In the genomic region with DNA sequence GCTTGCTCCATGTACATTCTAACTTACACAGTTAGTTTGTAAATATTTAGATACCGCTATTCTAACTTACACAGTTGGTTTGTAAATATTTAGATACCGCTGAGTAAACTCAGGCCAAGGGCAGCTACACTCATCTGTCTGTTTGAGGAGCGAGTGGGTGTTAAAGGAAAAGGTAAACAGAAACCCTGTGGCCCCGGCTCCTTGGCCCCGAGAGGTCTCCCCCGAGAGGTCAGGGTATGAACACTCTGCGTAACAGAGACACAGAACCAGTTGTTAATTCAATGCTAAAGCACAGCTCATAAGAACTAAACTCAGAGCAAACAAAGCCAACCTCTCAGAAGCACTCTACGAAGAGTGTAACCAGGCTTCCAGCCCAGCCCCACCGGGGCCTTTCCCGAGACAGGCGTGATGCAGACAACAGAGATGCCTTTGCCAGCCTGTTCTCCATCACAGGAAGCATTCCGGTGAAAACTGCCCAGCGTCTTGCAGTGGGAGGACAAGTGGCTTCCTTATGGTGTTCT, we compare ENCODE assay signal across 29 mouse cellular contexts. TPM values are rescaled to one million over a fixed set of nuclear protein-coding genes. Genes with fewer than 3 reads are reported as not detected.
DNase-seq lines count a peak whose midpoint lies in the region; ATAC-seq and TF ChIP-seq lines count a peak whose summit lies in the region.
"Had no signal": no experiment of that assay in that cellular context is flagged by ENCODE, and none has a peak within 500 bp of the region (broad histone marks: within the 10 kb centered on the region; RNA-seq: fewer than 3 reads in every experiment).

No protein-coding gene starts in this region.

- no peaks in the 10 kb centered on the region for H3K27me3 ChIP-seq in intestine, embryonic 14.5 days (replicated peaks; ENCODE audit: control insufficient read depth, insufficient read depth, low read length)
- H3K27me3 ChIP-seq in intestine, postnatal 0 days (replicated peaks; ENCODE audit: control insufficient read depth, insufficient read depth, low read length) = no peaks in the 10 kb centered on the region
- no peaks in the 10 kb centered on the region for H3K27me3 ChIP-seq in limb, embryonic 10.5 days (ENCODE audit: low read depth, poor library complexity, severe bottlenecking)
- no peaks in the 10 kb centered on the region for H3K27me3 ChIP-seq in stomach, embryonic 14.5 days (ENCODE audit: control insufficient read depth, insufficient read depth, low read length)
- H3K27me3 ChIP-seq in kidney, embryonic 14.5 days (ENCODE audit: control insufficient read depth, insufficient read depth, low read length) = no peaks in the 10 kb centered on the region
- H3K27me3 ChIP-seq in hindbrain, embryonic 11.5 days (ENCODE audit: control insufficient read depth, insufficient read depth, low read length) = no peaks in the 10 kb centered on the region
- H3K27me3 ChIP-seq: embryonic facial prominence, embryonic 12.5 days; megakaryocyte, embryonic 14.5 days had no signal

- 18% methylated on average over 13 of the region's 13 CpGs for WGBS in intestine, embryonic 14.5 days
- WGBS in intestine, postnatal 0 days = 27% methylated on average over 13 of the region's 13 CpGs
- WGBS in limb, embryonic 10.5 days = 85% methylated on average over 13 of the region's 13 CpGs
- WGBS in stomach, embryonic 14.5 days = 36% methylated on average over 13 of the region's 13 CpGs
- WGBS in kidney, embryonic 14.5 days = 63% methylated on average over 13 of the region's 13 CpGs
- WGBS in hindbrain, embryonic 11.5 days = 77% methylated on average over 13 of the region's 13 CpGs

- H3K36me3 ChIP-seq in intestine, embryonic 14.5 days (ENCODE audit: control insufficient read depth, insufficient read depth, low read length) = no peaks in the 10 kb centered on the region
- H3K36me3 ChIP-seq in intestine, postnatal 0 days (ENCODE audit: control insufficient read depth, insufficient read depth) = no peaks in the 10 kb centered on the region; the same call in 1 of the 2 replicates
- H3K36me3 ChIP-seq in limb, embryonic 10.5 days = 0 out of 2 replicates have a peak, but pooled peaks cover 2% of the 10 kb centered on the region
- H3K36me3 ChIP-seq in stomach, embryonic 14.5 days (ENCODE audit: control insufficient read depth, insufficient read depth, low read length) = no peaks in the 10 kb centered on the region
- no peaks in the 10 kb centered on the region for H3K36me3 ChIP-seq in kidney, embryonic 14.5 days (ENCODE audit: control insufficient read depth, insufficient read depth, low read length)
- H3K36me3 ChIP-seq in hindbrain, embryonic 11.5 days (ENCODE audit: control insufficient read depth, insufficient read depth, low read length) = no peaks in the 10 kb centered on the region
- H3K36me3 ChIP-seq: embryonic facial prominence, embryonic 12.5 days; G1E had no signal

- no peak for TF ChIP-seq CTCF in intestine, postnatal 0 days (IDR thresholded peaks at IDR 0.05; ENCODE audit: low read depth)

- peaks cover 8% of the 10 kb centered on the region; the same call in 1 of the 2 replicates for H3K4me1 ChIP-seq in intestine, embryonic 14.5 days (replicated peaks; ENCODE audit: control insufficient read depth, insufficient read depth, low read length)
- H3K4me1 ChIP-seq in intestine, postnatal 0 days (replicated peaks; ENCODE audit: control insufficient read depth, insufficient read depth, low read length) = no peaks in the 10 kb centered on the region
- H3K4me1 ChIP-seq in limb, embryonic 10.5 days = peaks cover 6% of the 10 kb centered on the region; the same call in 1 of the 2 replicates
- 0 out of 2 replicates have a peak, but pooled peaks cover 3% of the 10 kb centered on the region for H3K4me1 ChIP-seq in stomach, embryonic 14.5 days (ENCODE audit: control insufficient read depth, insufficient read depth, low read length)
- no peaks in the 10 kb centered on the region for H3K4me1 ChIP-seq in kidney, embryonic 14.5 days (ENCODE audit: control insufficient read depth, insufficient read depth, low read length)
- H3K4me1 ChIP-seq in hindbrain, embryonic 11.5 days (replicated peaks; ENCODE audit: control insufficient read depth, insufficient read depth, low read length) = no peaks in the 10 kb centered on the region
- H3K4me1 ChIP-seq: embryonic facial prominence, embryonic 12.5 days had no signal

- H3K4me2 ChIP-seq in intestine, embryonic 14.5 days (ENCODE audit: low read length) = no peak overlapping the region
- H3K4me2 ChIP-seq in intestine, postnatal 0 days (replicated peaks; ENCODE audit: low read depth) = no peak overlapping the region
- H3K4me2 ChIP-seq in stomach, embryonic 14.5 days (replicated peaks; ENCODE audit: low read depth, low read length) = no peak overlapping the region
- H3K4me2 ChIP-seq in kidney, embryonic 14.5 days (replicated peaks; ENCODE audit: low read depth, low read length) = no peak overlapping the region
- no peak overlapping the region for H3K4me2 ChIP-seq in hindbrain, embryonic 11.5 days (replicated peaks; ENCODE audit: low read depth, low read length)
- H3K4me2 ChIP-seq: embryonic facial prominence, embryonic 12.5 days had no signal

- H3K27ac ChIP-seq in intestine, embryonic 14.5 days (ENCODE audit: low read depth) = peak overlapping the region; percentile 47; the same call in 1 of the 2 replicates
- no peak overlapping the region for H3K27ac ChIP-seq in intestine, postnatal 0 days (ENCODE audit: low read depth, low read length)
- no peak overlapping the region for H3K27ac ChIP-seq in limb, embryonic 10.5 days
- H3K27ac ChIP-seq in stomach, embryonic 14.5 days (ENCODE audit: low read length) = no peak overlapping the region
- H3K27ac ChIP-seq in kidney, embryonic 14.5 days (ENCODE audit: low read depth, low read length) = no peak overlapping the region
- no peak overlapping the region for H3K27ac ChIP-seq in hindbrain, embryonic 11.5 days (ENCODE audit: low read depth, low read length)
- H3K27ac ChIP-seq: embryonic facial prominence, embryonic 12.5 days; heart, adult 2 months; hindbrain, postnatal 0 days had no signal

- no peaks in the 10 kb centered on the region for H3K9me3 ChIP-seq in intestine, embryonic 14.5 days (ENCODE audit: control insufficient read depth, low read length)
- no peaks in the 10 kb centered on the region for H3K9me3 ChIP-seq in intestine, postnatal 0 days (ENCODE audit: control insufficient read depth)
- no peaks in the 10 kb centered on the region for H3K9me3 ChIP-seq in limb, embryonic 10.5 days (replicated peaks)
- H3K9me3 ChIP-seq in stomach, embryonic 14.5 days (ENCODE audit: control insufficient read depth, low read depth, low read length) = no peaks in the 10 kb centered on the region
- H3K9me3 ChIP-seq in kidney, embryonic 14.5 days (ENCODE audit: control insufficient read depth, low read length) = no peaks in the 10 kb centered on the region
- H3K9me3 ChIP-seq in hindbrain, embryonic 11.5 days (ENCODE audit: control insufficient read depth, low read length) = no peaks in the 10 kb centered on the region
- H3K9me3 ChIP-seq: embryonic facial prominence, embryonic 12.5 days; G1E; megakaryocyte, embryonic 14.5 days had no signal

- DNase-seq in intestine, embryonic 14.5 days (ENCODE audit: low spot score) = peak; percentile 55
- DNase-seq in brain, adult 2 months (ENCODE audit: low read depth, low spot score) = peak; percentile 54
- DNase-seq in limb, embryonic 10.5 days (ENCODE audit: low spot score) = peak; percentile 27
- no peak for DNase-seq in cerebellum, postnatal 10 days
- no peak for DNase-seq in hindbrain, embryonic 11.5 days (ENCODE audit: low spot score)
- DNase-seq: adrenal gland, postnatal 10 days; cerebellum, adult 11-12 months; cerebellum, postnatal 36 days; gastrocnemius, postnatal 14 days; heart, adult 2 months; heart, postnatal 4 days; kidney, adult 8-10 months; left cerebral cortex, postnatal 4 days; right cerebral cortex, postnatal 25 days; thymus, postnatal 25 days had no signal

- 0 out of 2 replicates have a peak, but pooled peaks have one; percentile 25 for ATAC-seq in intestine, embryonic 14.5 days (replicated peaks; ENCODE audit: low FRiP score, low TSS enrichment, low read depth)
- no peak for ATAC-seq in intestine, postnatal 0 days
- ATAC-seq in stomach, embryonic 14.5 days (ENCODE audit: insufficient number of reproducible peaks, insufficient read depth, low FRiP score, low read depth) = 0 out of 2 replicates have a peak, but pooled peaks have one; percentile 72
- no peak for ATAC-seq in kidney, embryonic 14.5 days (ENCODE audit: low FRiP score, low TSS enrichment)
- no peak for ATAC-seq in hindbrain, embryonic 11.5 days (ENCODE audit: low FRiP score)
- ATAC-seq: activated CD4-positive, CD25-positive, alpha-beta regulatory T cell, adult 4 months; forebrain, embryonic 14.5 days; hindbrain, postnatal 0 days had no signal

- H3K9ac ChIP-seq in intestine, embryonic 14.5 days (ENCODE audit: low read length) = no peak overlapping the region
- H3K9ac ChIP-seq in intestine, postnatal 0 days (ENCODE audit: low read depth, low read length) = no peak overlapping the region
- no peak overlapping the region for H3K9ac ChIP-seq in stomach, embryonic 14.5 days (replicated peaks; ENCODE audit: low read depth, low read length)
- no peak overlapping the region for H3K9ac ChIP-seq in kidney, embryonic 14.5 days (ENCODE audit: low read depth, low read length)
- H3K9ac ChIP-seq in hindbrain, embryonic 11.5 days (ENCODE audit: low read depth, low read length) = no peak overlapping the region
- H3K9ac ChIP-seq: embryonic facial prominence, embryonic 12.5 days had no signal

- no peak overlapping the region for H3K4me3 ChIP-seq in intestine, embryonic 14.5 days (ENCODE audit: low read depth, low read length)
- H3K4me3 ChIP-seq in intestine, postnatal 0 days (ENCODE audit: low read depth, low read length) = no peak overlapping the region
- H3K4me3 ChIP-seq in limb, embryonic 10.5 days = no peak overlapping the region
- H3K4me3 ChIP-seq in stomach, embryonic 14.5 days (ENCODE audit: low read depth, low read length) = no peak overlapping the region
- no peak overlapping the region for H3K4me3 ChIP-seq in kidney, embryonic 14.5 days (ENCODE audit: low read length)
- H3K4me3 ChIP-seq in hindbrain, embryonic 11.5 days (ENCODE audit: low read depth, low read length) = no peak overlapping the region
- H3K4me3 ChIP-seq: embryonic facial prominence, embryonic 12.5 days; erythroblast, embryonic 14.5 days; heart, adult 2 months; left cerebral cortex, adult 2 months; megakaryocyte, embryonic 14.5 days had no signal

RNA-seq across cellular contexts. Expression of gene Tm6sf1, which starts 13.8 kb away (rescaled TPM):
- polyA plus RNA-seq in intestine, embryonic 14.5 days (2014; fragmentation: Nextera tagmentation; extraction: Ambion mirVana) = 19.8 and 20.1 TPM in 2 replicates
- 16.5 and 17.8 TPM in 2 replicates for polyA plus RNA-seq in intestine, postnatal 0 days (2015; fragmentation: Nextera tagmentation; extraction: Ambion mirVana)
- 9.2 and 9.9 TPM in 2 replicates for polyA plus RNA-seq in limb, embryonic 10.5 days (2016; fragmentation: Nextera tagmentation; extraction: Ambion mirVana)
- 8.7 and 12.5 TPM in 2 replicates for polyA plus RNA-seq in stomach, embryonic 14.5 days (2014; fragmentation: Nextera tagmentation; extraction: Ambion mirVana)
- polyA plus RNA-seq in kidney, embryonic 14.5 days (2014; fragmentation: Nextera tagmentation; extraction: Ambion mirVana) = 12.0 and 16.0 TPM in 2 replicates
- 11.3 and 14.8 TPM in 2 replicates for polyA plus RNA-seq in hindbrain, embryonic 11.5 days (2014; fragmentation: Nextera tagmentation; extraction: Ambion mirVana)
- polyA plus RNA-seq: G1E had no signal

RNA-seq across cellular contexts. Expression of gene Gm10160, which starts 17.0 kb away (rescaled TPM):
- not detected in 2 replicates for polyA plus RNA-seq in intestine, embryonic 14.5 days (2014; fragmentation: Nextera tagmentation; extraction: Ambion mirVana)
- not detected in 2 replicates for polyA plus RNA-seq in intestine, postnatal 0 days (2015; fragmentation: Nextera tagmentation; extraction: Ambion mirVana)
- polyA plus RNA-seq in limb, embryonic 10.5 days (2016; fragmentation: Nextera tagmentation; extraction: Ambion mirVana) = not detected in 2 replicates
- polyA plus RNA-seq in stomach, embryonic 14.5 days (2014; fragmentation: Nextera tagmentation; extraction: Ambion mirVana) = not detected in 2 replicates
- not detected in 2 replicates for polyA plus RNA-seq in kidney, embryonic 14.5 days (2014; fragmentation: Nextera tagmentation; extraction: Ambion mirVana)
- polyA plus RNA-seq in hindbrain, embryonic 11.5 days (2014; fragmentation: Nextera tagmentation; extraction: Ambion mirVana) = not detected in 2 replicates
- polyA plus RNA-seq: activated CD4-positive, CD25-positive, alpha-beta regulatory T cell, adult 4 months; embryonic facial prominence, embryonic 12.5 days; erythroblast, embryonic 14.5 days; forebrain, embryonic 14.5 days; G1E; heart, adult 2 months; heart, embryonic 14.5 days; hindbrain, postnatal 0 days; midbrain, postnatal 0 days; testis, adult 2 months had no signal

RNA-seq across cellular contexts. Expression of gene Btbd1, which starts 43.3 kb away (rescaled TPM):
- polyA plus RNA-seq in intestine, embryonic 14.5 days (2014; fragmentation: Nextera tagmentation; extraction: Ambion mirVana) = 76.5 and 78.3 TPM in 2 replicates
- 41.0 and 42.7 TPM in 2 replicates for polyA plus RNA-seq in intestine, postnatal 0 days (2015; fragmentation: Nextera tagmentation; extraction: Ambion mirVana)
- 58.5 and 59.4 TPM in 2 replicates for polyA plus RNA-seq in limb, embryonic 10.5 days (2016; fragmentation: Nextera tagmentation; extraction: Ambion mirVana)
- 80.0 and 81.8 TPM in 2 replicates for polyA plus RNA-seq in stomach, embryonic 14.5 days (2014; fragmentation: Nextera tagmentation; extraction: Ambion mirVana)
- 54.7 and 88.8 TPM in 2 replicates for polyA plus RNA-seq in kidney, embryonic 14.5 days (2014; fragmentation: Nextera tagmentation; extraction: Ambion mirVana)
- 101 and 103 TPM in 2 replicates for polyA plus RNA-seq in hindbrain, embryonic 11.5 days (2014; fragmentation: Nextera tagmentation; extraction: Ambion mirVana)

Comparison
In these comparisons a context has a peak if more than half of its experiments do, and no peak if none do; other contexts are left out.
1. ATAC-seq: peak in intestine, embryonic 14.5 days (single experiment) and stomach, embryonic 14.5 days (single experiment); none in intestine, postnatal 0 days (single experiment), kidney, embryonic 14.5 days (single experiment) and hindbrain, embryonic 11.5 days (single experiment).
2. DNase-seq: peak in intestine, embryonic 14.5 days (single experiment), brain, adult 2 months (single experiment) and limb, embryonic 10.5 days (single experiment); none in cerebellum, postnatal 10 days (0 of 2) and hindbrain, embryonic 11.5 days (single experiment).